Mouse (Mus musculus) thymus, postnatal 0 days (tissue): ENCODE measurements around the gene Rnf43. TPM values are rescaled to one million over a fixed set of nuclear protein-coding genes. Genes with fewer than 3 reads are reported as not detected.

Experiments
- DNase-seq: peaks from one replicate; pipeline ENCODE4 v3.0.0-alpha.2; 2015; ENCODE audit warnings: low spot score
- polyA plus RNA-seq: library from polyadenylated mRNA; unstranded; fragments of >200 nt; fragmentation: Nextera tagmentation; extraction: Ambion mirVana; gene quantifications from 2 replicates; pipeline ENCODE4 v1.2.1, GENCODE M21; 2015

The Rnf43 gene
- polyA plus RNA-seq, 1 experiment from 2014 or later, result 5.2 TPM

GRCm38 (mm10) chr11:87709513-87710261 is 47.2 kb downstream of the Rnf43 start:
- DNase-seq, result no peak

- no peak for DNase-seq
These were observed 47.7 kb downstream of the Rnf43 start for GRCm38 (mm10) chr11:87710262-87710615.

- DNase-seq, result no peak
These were observed 49.7 kb downstream of the Rnf43 start for GRCm38 (mm10) chr11:87712188-87712587.

- DNase-seq, result no peak
These were observed 53.5 kb downstream of the Rnf43 start for GRCm38 (mm10) chr11:87715999-87716398.

- peak; percentile 43 for DNase-seq
These were observed 57.0 kb downstream of the Rnf43 start for GRCm38 (mm10) chr11:87719526-87719925.

GRCm38 (mm10) chr11:87720324-87720723 is 57.8 kb downstream of the Rnf43 start:
- peak; percentile 88 for DNase-seq

- peak; percentile 89 for DNase-seq
These were observed 58.3 kb downstream of the Rnf43 start for GRCm38 (mm10) chr11:87720839-87721238.

- no peak for DNase-seq
These were observed 59.6 kb downstream of the Rnf43 start for GRCm38 (mm10) chr11:87722168-87722567.

GRCm38 (mm10) chr11:87722891-87723290 is 60.4 kb downstream of the Rnf43 start:
- DNase-seq, result no peak

- DNase-seq, result no peak
These were observed 63.0 kb downstream of the Rnf43 start for GRCm38 (mm10) chr11:87725515-87725914.

GRCm38 (mm10) chr11:87725964-87726562 is 63.5 kb downstream of the Rnf43 start:
- DNase-seq, result peak; percentile 86

GRCm38 (mm10) chr11:87727021-87727420 is 64.5 kb downstream of the Rnf43 start:
- peak; percentile 75 for DNase-seq

GRCm38 (mm10) chr11:87727471-87727870 is 64.9 kb downstream of the Rnf43 start:
- DNase-seq, result no peak

- DNase-seq, result no peak
These were observed 66.5 kb downstream of the Rnf43 start for GRCm38 (mm10) chr11:87728850-87729592.

- DNase-seq, result no peak
These were observed 67.2 kb downstream of the Rnf43 start for GRCm38 (mm10) chr11:87729593-87730185.

GRCm38 (mm10) chr11:87730652-87731310 is 68.3 kb downstream of the Rnf43 start:
- no peak for DNase-seq

- DNase-seq, result peak; percentile 89
These were observed 71.8 kb downstream of the Rnf43 start for GRCm38 (mm10) chr11:87734346-87734745.

- DNase-seq, result no peak
These were observed 73.2 kb downstream of the Rnf43 start for GRCm38 (mm10) chr11:87735691-87736090.

GRCm38 (mm10) chr11:87736647-87737134 is 74.2 kb downstream of the Rnf43 start:
- DNase-seq, result peak; percentile 65

GRCm38 (mm10) chr11:87737175-87737740 is 74.7 kb downstream of the Rnf43 start, which contains the start of gene Supt4a:
Gene Supt4a (plus strand): TSS chr11:87737552.
- peak; percentile 99 for DNase-seq

- peak; percentile 23 for DNase-seq
These were observed 81.2 kb downstream of the Rnf43 start for GRCm38 (mm10) chr11:87743691-87744090.
